Mouse (Mus musculus) ES-E14 (cell line): Measurements from ENCODE around the gene Ncan.

Experiments
- CHD2 ChIP-seq: IDR thresholded peaks from 2 replicates; pipeline ENCODE4 v1.6.1; 2014; ENCODE audit warnings: mild to moderate bottlenecking, low read depth, low read length, inconsistent platforms
- HCFC1 ChIP-seq: IDR thresholded peaks from 2 replicates; pipeline ENCODE4 v1.6.1; 2012; ENCODE audit warnings: low read length, inconsistent platforms, borderline replicate concordance; ENCODE audit not compliant: insufficient read depth
- MAFK ChIP-seq: IDR thresholded peaks from 2 replicates; pipeline ENCODE4 v1.6.1; 2014; ENCODE audit warnings: mild to moderate bottlenecking, low read depth, low read length, inconsistent platforms; ENCODE audit not compliant: insufficient read depth
- ZNF384 ChIP-seq: IDR thresholded peaks from 2 replicates; pipeline ENCODE4 v1.6.1; 2012; ENCODE audit warnings: low read depth, low read length, inconsistent platforms

GRCm38 (mm10) chr8:70104922-70105321, 15.8 kb downstream of the Ncan start:
- TF ChIP-seq CHD2 (no peak), ZNF384 (no peak), HCFC1 (no peak), MAFK (no peak)
